Comparison of ENCODE assay signal across 8 mouse cellular contexts in genomic region chr11:114198317-114199032, GRCm38 (mm10).
A peak's percentile ranks its signal among the peaks of the same experiment; 100 is the strongest.
DNase-seq lines count a peak whose midpoint lies in the region; ATAC-seq and TF ChIP-seq lines count a peak whose summit lies in the region.

No protein-coding gene starts in this region.

- TF ChIP-seq POLR2A in small intestine, adult 2 months (IDR thresholded peaks at IDR 0.05; ENCODE audit: low read depth, low read length) = no peak

- H3K27me3 ChIP-seq in hindbrain, embryonic 15.5 days = no peaks in the 10 kb centered on the region
- H3K27me3 ChIP-seq in small intestine, adult 2 months (ENCODE audit: control insufficient read depth, insufficient read depth, low read length) = no peaks in the 10 kb centered on the region

- no peaks in the 10 kb centered on the region for H3K9me3 ChIP-seq in hindbrain, embryonic 15.5 days

- H3K4me3 ChIP-seq in hindbrain, embryonic 15.5 days = no peak overlapping the region
- no peak overlapping the region for H3K4me3 ChIP-seq in small intestine, adult 2 months (ENCODE audit: low read depth, low read length)

- peak; percentile 91 to 94 for DNase-seq in adrenal gland, postnatal 36 days
- DNase-seq in gastrocnemius, postnatal 14 days = peak; percentile 92
- DNase-seq in layer of hippocampus, postnatal 25 days (ENCODE audit: extremely low spot score in 1 of 2, low spot score in 1 of 2) = peak; percentile 84 to 89
- DNase-seq in lung, postnatal 10 days = peak; percentile 97
- no peak for DNase-seq in MN1 (ENCODE audit: low spot score)

- H3K4me1 ChIP-seq in hindbrain, embryonic 15.5 days (replicated peaks) = peaks cover 14% of the 10 kb centered on the region
- 0 out of 2 replicates have a peak, but pooled peaks cover 3% of the 10 kb centered on the region for H3K4me1 ChIP-seq in small intestine, adult 2 months (ENCODE audit: control insufficient read depth, insufficient read depth, insufficient read length, low read length)

- no peak overlapping the region for H3K9ac ChIP-seq in hindbrain, embryonic 15.5 days

- 48% methylated on average over 15 of the region's 15 CpGs for WGBS in hindbrain, embryonic 15.5 days
- 47% methylated on average over 15 of the region's 15 CpGs for WGBS in small intestine, adult 2 months

- intact Hi-C loops in gastrocnemius, postnatal 14 days (cut with DNase I; ENCODE audit: low total_unique reads) = no loop called here

- no peak for TF ChIP-seq CTCF in small intestine, adult 2 months (IDR thresholded peaks at IDR 0.05; ENCODE audit: extremely low read depth, insufficient read length, insufficient replicate concordance, low read depth, low read length)

- H3K4me2 ChIP-seq in hindbrain, embryonic 15.5 days = no peak overlapping the region

- ATAC-seq in common myeloid progenitor, adult 5-6 weeks (replicated peaks; ENCODE audit: low read depth, poor library complexity, severe bottlenecking) = peak; percentile 55; the same call in 1 of the 2 replicates
- peak; percentile 84 for ATAC-seq in hindbrain, embryonic 15.5 days (ENCODE audit: low FRiP score, low read depth)

- no peaks in the 10 kb centered on the region for H3K36me3 ChIP-seq in hindbrain, embryonic 15.5 days
- no peaks in the 10 kb centered on the region for H3K36me3 ChIP-seq in small intestine, adult 2 months (ENCODE audit: control insufficient read depth, insufficient read depth, low read length)

- peak overlapping the region; percentile 59 for H3K27ac ChIP-seq in hindbrain, embryonic 15.5 days (replicated peaks)
- H3K27ac ChIP-seq in small intestine, adult 2 months (ENCODE audit: insufficient read depth, low read depth, low read length) = peak overlapping the region; percentile 64
